Mouse (Mus musculus) frontal cortex, postnatal 25 days (tissue): ENCODE results near the gene Mbd5.
"Not testable (repeated sequence)": the region's sequence is repeated elsewhere in the genome, so short reads cannot be mapped to it uniquely, and the experiment has no call there.

ENCODE experiments used
- DNase-seq, 2 experiments: peaks; one replicate each; pipeline ENCODE4 v3.0.0; 2022; ENCODE audit warnings: low spot score in 2 of 2

The Mbd5 gene

DNA sequence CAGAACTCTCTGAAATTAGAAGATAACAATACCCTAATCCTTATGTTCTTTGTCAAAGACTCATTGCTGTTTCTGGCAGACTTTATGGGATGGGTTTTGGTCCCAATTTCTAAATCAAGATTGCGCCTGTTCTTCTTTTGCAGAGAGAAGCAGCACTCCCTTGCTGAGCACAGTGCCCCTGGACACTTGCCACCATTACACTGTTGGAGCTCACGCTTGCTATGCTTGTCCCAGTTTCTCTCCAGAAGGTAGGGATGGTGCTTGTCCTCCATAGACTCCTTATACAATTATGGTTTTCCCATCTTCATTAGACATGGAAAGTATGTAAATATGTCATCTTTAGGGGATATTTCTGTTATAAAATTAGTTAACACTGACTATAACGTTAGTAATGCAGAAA, 220.5 kb downstream of the Mbd5 start:
- DNase-seq, result no peak

DNA sequence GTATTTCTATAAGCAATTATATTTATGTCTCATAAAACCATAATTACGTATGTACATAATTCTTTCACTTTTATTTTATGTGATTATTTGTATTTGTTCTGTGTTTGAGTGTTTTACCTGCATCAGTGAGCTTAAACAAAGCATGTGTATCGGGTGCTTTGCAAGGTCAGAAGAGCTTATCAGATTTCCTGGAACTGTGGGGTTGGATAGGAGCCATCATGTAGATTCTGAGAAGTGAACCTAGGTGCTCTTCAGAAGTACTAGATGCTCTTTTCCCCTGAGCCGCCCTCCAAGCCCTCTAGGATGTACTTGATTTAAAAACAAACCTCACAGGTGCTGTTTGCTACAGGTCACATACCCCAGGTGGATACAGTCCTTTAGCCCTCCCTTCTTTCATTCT, 227.7 kb downstream of the Mbd5 start:
- no peak for DNase-seq

DNA sequence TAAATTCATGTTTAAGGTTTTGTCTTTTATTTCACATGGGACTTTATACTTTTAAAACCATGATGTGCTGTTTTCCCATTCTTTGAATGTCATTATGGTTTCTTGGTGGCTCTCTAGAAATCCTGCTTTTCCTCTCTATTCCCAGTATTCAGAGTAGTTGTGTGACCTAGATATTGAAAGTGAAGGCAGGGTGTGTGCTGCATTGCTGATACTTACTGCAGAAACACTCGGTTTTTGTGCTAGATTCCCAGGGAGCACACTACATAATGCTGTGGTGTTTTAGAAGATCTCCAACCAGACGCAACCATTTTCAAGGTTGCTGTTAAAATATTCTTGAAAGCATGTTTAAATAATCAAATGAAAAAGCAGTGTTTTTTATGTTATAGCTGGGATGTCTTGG, 241.7 kb downstream of the Mbd5 start:
- no peak for DNase-seq

DNA sequence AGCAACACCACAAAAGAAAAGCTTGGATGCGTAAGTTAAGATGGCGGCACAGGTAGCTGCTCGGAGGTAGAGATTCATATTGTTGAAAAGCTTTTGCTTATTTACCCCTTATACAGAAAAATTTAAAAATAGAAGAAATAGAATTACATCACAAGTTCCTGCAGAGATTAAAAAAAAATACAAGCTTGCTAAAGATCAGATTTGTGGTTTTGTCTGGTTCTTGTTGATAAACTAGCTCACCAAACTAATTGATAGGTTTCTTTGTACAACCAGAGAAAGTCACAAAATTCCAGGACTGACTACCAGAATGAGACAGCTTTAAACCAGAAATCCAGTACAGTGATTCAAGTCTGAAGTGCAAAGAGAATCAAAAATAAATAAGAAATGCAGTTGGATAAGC, 242.4 kb downstream of the Mbd5 start:
- DNase-seq, result no peak

DNA sequence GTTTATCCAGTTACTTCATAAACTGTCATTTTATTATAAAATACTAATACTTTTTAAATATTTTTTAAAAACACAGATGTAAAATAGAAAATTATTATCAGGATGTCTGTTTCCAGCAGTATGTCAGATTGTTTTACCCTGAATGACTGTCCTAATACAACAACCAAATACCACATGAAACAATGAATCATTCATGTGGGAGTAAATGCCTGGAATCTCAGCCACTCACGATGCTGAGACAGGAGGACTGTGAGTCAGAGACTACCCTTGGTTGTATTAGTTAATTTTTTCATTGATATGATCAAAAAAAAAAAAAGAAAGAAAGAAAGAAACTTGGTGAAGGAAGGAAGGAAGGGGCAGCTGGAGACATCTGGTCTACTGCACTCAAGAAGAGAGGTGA, 254.8 kb downstream of the Mbd5 start:
- DNase-seq, result no peak

DNA sequence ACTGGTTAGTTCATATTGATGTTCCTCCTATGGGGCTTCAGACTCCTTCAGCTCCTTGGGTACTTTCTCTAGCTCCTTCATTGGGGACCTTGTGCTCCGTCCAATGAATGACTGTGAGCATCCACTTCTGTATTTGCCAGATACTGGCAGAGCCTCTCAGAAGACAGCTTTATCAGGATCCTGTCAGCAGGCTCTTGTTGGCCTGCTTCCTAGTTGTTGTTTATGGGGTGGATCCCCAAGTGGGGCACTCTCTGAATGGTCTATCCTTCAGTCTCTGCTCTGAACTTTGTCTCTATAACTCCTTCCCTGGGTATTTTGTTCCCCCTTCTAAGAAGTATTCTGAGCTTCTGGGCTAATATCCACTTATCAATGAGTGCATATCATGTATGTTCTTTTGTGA, 256.4 kb downstream of the Mbd5 start:
- DNase-seq, result not testable (repeated sequence)

DNA sequence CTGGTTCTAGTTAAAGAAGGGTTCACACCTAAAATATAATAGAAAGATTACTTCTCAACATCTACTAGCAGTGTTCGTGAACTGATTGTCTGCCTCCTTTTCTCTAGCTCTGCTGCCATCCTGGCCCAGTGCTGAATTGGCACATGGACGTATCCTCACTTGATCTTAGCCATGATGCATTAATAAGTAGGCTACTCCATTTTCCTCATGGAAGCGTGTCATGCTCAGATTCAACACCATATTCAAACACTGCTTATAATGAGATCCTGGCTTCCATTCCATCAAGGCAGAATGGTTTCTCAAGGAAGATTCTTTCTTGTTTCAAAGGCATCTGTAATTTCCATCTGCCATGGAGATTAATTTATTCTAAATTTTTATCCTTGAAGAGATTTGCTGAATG, 260.0 kb downstream of the Mbd5 start:
- DNase-seq, result no peak

DNA sequence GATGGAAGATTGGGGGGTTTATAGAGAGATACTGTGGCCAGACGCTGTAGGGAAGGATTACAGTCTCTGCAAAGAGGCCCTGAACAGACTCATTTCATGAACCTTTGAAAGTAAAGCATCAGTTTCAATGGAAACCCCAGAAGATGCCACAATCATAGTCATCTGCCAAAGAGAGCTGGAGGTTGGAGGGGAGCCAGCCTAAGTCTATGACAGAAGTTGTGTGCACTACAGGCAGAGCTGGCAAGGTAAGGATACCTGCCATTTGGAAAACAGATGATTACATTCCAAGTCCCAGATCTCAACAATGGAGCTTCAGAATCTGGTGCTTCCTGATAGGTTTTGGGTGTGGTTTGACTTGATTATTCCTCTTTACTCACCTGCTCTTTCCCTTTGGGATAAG, 261.1 kb downstream of the Mbd5 start:
- DNase-seq, result no peak

DNA sequence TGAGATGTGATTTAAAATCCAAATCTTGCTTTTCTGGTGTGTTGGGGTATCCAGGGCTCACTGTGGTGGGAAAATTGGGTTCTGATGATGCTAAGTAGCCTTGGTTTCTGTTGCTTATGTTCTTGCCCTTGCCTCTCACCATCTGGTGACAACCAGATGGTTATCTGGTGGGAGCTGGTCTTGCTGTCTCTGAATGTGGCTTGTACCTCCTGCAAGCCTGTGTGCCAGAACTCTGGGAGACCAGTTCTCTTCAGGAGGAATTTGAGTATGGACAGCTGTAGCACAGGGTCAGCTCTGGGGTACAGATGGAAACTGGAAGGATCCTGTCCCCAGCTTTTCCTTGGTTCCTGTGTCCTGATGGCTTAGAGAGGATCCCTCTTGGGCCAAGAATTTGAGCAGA, 280.4 kb downstream of the Mbd5 start:
- DNase-seq, result no peak

DNA sequence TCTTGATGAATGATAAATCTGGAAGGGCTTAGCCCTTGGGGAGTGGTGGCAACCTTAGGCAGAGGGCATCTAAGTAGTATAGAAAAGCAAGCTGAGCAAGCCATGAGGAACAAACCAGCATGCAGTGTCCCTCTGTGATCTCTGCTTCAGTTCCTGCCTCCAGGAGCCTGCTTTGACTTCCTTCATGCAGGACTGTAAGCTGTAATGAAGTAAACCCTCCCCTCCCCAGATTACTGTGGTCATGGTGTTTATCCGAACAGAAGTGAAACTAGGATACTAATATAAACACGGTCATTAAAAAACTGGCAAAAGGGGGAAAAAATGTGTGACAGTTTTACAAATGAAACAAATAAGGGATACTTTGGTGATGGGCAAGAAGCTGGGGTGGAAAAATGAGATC, 284.8 kb downstream of the Mbd5 start:
- no peak for DNase-seq

DNA sequence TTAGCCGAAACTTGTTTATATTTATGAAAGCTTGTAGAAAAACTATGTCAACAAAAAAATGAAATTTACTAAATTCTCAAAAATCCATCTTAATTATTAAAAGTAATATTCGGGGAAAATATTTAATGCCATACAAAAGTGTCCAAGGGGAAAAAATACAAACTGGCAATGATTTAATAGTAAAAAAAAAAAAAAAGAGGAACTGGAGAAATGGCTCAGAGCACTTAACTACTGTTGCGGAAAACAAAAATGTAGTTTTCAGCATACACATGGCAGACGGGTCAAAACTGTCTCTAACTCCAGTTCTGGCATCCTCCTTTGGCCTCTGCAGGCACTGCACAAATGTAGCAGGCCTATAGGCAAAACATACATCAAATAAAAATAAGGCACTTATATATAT, 292.4 kb downstream of the Mbd5 start:
- no peak for DNase-seq

DNA sequence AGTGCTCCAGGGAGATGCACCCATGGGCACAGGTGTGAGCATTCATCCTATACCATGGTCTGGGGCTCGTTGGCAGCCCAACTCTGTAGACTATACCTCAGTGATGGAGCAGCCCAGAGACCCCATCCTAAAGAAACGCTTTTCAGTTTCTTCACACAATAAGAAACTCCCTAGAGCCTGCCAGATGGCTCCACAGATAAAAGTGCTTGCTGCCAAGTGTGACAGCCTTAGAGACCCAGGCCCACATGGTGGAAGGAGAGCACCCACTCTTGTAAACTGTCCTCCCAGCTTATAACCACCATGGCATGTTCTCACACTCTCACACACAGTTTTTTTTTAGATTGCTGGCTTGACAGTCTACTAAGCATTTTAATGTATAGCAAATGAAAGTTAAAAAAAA, 314.8 kb downstream of the Mbd5 start:
- DNase-seq, result no peak

DNA sequence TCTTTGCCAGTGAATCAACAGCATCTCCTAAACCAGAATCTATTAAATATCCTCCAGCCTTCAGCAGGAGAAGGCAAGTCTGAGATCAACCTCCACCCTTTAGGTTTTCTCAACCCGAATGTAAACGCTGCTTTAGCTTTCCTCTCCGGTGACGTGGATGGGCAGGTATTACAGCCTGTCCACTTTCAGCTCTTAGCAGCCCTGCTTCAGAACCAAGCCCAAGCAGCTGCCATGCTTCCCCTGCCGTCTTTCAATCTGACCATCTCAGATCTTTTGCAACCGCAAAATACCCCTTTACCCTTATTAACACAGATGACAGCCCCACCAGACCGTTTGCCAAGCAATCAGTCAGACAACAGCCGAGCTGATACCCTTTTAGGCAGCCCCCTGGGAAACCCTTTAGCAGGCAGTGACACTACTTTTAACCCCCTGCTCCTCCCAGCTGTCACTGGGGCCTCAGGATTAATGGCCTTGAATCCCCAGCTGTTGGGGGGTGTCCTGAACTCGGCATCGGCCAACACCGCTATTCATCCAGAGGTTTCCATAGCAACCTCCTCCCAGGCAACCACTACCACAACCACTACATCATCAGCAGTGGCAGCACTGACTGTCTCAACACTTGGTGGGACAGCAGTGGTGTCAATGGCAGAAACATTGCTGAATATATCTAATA, 323.1 kb downstream of the Mbd5 start:
- no peak for DNase-seq

DNA sequence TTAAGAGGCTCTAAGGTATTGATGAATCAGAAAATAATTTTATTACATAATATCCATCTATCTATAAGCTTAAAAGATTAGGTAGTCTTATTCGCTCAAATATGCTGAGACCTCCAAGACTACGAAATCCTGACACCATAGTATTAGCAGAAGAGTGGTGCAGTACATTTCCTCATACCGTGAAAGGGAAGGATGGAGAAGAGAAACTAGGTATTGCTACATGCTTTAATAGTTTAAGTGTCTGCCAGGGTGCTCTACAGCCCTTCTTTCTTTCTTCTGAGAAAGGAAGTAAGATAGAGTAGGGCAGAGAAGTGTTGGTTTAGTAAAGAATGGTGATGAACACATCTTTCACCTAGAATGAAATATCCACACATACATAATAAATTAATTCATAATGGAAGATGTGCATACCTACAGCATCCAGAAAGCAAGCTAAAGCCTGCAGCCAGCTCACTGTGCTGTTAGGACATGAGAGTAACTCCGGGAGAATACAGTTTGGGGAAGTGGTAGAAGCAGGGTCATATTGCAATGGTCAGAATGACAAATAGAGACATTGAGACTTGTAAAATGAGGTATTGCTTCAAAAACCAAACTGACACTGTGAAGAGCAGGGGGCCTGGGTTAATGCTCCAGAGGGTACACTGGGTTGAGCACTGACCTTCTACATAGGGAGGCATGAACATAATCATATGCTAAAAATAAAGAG, 326.9 kb downstream of the Mbd5 start:
- no peak for DNase-seq

DNA sequence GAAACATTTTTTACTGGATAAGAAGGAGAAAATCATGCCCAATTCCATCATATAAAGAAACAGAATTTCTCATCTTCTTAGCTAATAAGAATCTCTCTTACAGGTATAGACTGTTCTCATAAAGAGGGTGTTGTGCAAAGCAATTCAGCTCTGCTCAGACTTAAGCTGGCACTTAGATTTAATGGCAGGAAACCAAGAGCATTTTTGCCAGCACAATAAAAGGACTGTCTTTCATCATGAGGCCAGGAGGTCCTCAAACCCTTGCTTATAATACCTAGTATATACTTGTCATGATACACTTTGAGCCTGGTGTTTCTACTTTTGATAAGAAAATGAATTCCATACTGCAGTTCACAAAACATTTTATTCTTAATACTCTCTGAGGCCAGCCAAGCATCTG, 331.2 kb downstream of the Mbd5 start:
- DNase-seq, result no peak

DNA sequence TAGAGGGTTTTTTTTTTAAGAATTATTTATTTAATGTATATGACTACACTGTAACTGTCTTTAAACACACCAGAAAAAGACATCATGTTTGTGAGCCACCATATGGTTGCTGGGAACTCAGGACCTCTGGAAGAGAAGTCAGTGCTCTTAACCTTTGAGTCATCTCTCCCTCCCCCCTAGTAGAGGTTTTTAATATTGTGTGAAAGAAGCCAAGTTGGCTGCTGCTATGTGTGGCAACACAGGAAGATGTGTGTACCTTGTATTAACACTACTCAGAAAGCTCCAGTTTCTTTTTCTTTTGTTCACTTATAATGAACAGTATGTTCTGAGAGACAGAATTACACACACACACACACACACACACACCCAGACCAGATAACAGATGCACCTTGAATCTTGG, 334.3 kb downstream of the Mbd5 start:
- no peak for DNase-seq

DNA sequence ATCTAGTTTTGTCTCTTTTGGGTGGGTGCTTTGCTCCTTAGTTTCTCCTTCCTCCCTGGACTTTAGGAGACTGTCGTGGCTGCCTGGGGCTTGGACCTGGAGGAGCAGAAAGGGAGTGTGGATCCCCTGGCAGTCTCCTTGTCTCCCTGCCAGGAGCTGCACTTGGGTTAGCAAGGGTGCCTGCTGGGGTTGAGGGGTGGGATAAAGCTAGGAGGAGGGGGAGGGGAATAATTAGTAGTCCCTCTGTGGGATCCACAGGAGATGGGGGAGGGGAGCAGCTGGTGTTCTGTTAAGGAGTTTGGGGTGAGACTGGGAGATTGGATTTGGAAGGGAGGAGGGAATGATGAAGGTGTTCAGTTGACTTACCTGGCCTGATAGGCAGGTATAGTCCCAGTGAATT, 337.7 kb downstream of the Mbd5 start:
- DNase-seq, result no peak

DNA sequence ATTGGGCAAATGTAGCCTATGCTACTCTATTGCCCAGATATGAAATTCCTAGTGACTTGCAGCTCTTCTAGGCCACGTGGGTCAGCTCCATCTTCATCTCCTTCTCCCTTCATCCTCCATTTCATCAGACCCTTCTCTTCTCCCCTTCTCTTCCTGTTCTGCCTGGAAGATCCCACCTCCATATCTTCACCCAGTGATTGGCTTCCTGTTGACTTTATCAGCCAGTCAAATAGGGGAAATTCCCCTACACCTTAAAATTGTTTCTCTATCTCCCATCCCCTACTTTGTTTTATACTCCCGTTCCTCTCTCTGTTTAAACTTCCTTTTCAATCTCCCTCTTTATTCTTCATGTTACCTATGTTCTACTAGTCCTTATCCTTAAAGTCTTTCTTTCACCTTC, 342.4 kb downstream of the Mbd5 start:
- DNase-seq, result no peak

DNA sequence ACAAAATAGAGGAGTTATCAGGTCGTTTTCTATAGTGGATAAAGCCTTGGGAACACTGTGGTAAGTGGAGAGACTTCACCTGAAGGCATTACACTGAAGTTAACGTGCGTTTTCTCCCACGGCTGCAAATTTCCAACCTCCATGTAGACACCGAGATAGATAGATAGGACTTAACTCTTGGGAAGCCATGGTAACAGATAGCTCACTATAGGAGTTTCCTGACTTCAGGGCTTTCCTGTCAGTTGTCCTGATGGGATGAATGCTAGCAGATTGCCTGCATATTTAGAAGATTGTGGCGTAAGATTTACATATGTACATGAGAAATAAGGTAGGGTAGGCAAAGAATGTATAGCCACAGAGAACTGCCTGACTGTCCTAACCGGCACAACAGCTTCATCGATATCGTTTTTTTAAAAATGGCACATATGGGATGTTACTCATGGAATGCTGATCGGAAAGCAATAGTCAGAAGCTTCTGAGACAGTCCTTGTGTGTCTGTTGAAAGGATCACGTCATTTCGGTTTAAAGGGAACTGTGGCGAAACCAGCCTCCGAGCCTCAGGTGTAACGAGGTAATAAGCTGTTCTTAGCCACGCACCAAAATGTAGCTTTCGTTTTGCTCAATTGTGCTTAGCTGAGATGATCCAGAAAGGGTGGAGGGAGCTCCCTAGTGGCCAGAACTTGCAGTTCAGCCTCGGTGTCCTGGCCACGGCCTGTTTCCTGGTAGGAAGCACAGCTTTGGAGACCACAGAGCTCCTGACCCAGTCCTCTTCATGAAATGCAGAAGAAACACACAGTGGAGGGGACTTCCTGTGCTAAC, 363.5 kb downstream of the Mbd5 start:
- DNase-seq, result peak; percentile 84 to 85

DNA sequence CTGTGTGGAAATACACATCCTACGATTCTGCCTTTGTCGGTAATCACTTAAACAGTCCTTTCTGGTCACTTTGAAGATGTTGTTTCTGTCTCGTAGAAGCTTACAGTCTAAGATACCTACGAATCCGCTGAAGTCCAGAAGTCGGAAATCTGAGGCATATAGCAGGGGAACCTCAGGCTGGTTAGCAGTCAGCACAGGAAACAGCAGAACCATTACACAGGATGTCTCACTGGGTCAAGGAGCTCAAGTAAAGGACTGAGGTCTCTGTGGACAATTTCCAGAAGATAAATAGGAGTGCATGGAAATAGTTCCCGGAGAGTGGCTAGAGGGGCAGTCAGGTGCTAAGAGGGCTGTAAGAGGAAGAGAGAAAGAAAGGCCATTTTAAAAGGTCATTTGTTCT, 384.3 kb downstream of the Mbd5 start:
- DNase-seq, result no peak

DNA sequence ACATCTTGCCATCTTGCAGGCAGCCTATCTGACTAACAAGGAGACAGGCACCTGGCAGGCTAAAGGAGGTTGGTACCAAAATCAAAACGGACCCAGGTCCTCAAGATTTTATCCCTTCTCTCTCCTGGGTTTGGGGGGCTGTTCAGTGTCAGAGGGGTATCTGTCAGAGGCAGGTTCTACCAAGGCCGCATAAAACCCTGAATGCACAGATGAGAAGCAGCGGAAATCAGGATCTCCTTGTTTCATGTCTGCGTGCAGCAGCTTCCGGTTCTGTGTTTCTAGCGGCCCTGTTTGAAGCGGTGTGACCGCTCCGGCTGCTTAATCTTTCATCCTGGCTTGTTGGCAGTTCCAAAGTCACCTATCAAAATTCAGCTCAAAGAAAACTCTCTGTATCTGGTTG, 386.0 kb downstream of the Mbd5 start:
- no peak for DNase-seq

DNA sequence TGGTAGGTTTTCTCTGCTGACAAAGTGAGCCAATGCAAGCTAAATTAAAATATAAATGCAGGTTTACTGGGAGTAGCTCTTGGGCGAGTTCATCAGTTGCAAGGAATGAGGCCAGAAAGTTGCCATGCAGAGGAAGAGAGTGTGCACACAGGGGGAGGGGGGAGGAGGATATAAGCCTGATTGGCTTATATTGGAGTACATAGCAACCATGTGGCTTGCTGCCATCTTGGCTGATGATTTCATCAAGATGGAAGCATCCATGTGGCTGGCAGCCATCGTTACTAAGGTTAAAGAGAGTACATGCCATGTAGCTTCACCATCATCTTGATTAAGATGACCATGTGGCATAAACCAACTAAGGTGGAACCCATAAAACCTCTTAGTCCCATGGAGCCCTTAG, 395.0 kb downstream of the Mbd5 start:
- DNase-seq, result no peak

DNA sequence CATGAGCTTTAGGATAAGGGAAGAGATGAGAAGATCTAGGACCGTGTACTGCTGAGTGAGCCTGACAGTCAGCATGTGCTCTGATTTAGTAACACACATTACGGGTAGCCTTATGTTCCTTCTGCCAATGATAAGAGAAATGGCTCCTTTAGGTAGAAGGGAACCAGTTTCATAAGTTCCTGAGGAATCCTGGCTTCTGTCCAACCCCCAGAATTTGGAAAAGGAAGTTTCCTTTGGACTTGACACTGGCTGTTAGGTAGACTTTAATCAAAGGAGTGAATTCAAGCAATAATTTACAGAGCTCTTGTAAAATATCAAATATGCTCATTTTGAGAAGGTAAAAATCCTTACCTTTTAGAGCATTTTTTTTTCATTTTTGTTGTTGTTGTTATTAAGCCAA, 396.5 kb downstream of the Mbd5 start:
- DNase-seq, result no peak
